Mouse (Mus musculus): ENCODE data around the gene Gdf1.

Gene Gdf1

GRCm38 (mm10) chr8:70329124-70329834, at the start of gene Gdf1:
Gene Gdf1, plus strand, starts transcription at chr8:70329817.
- in situ Hi-C loops (cut with MboI; ENCODE audit: low pct_unique_long_range_greater_than_20kb in 1 of 2, low sequenced_read_pairs in 2 of 2, unreplicated experiment in 1 of 2): no loop called here

- in situ Hi-C loops (cut with MboI; ENCODE audit: low pct_unique_long_range_greater_than_20kb in 1 of 2, low sequenced_read_pairs in 2 of 2, unreplicated experiment in 1 of 2): no loop called here
Measured at GRCm38 (mm10) chr8:70281001-70281400, 48.6 kb upstream of the Gdf1 start.

- in situ Hi-C loops (cut with MboI; ENCODE audit: low pct_unique_long_range_greater_than_20kb in 1 of 2, low sequenced_read_pairs in 2 of 2, unreplicated experiment in 1 of 2): no loop called here
Measured at GRCm38 (mm10) chr8:70282603-70283135, 46.9 kb upstream of the Gdf1 start, which contains the start of gene Homer3. Gene Homer3, plus strand, starts transcription at chr8:70282827.

GRCm38 (mm10) chr8:70283136-70284077, 46.2 kb upstream of the Gdf1 start:
- in situ Hi-C loops (cut with MboI; ENCODE audit: low pct_unique_long_range_greater_than_20kb in 1 of 2, low sequenced_read_pairs in 2 of 2, unreplicated experiment in 1 of 2): no loop called here

GRCm38 (mm10) chr8:70284421-70284820, 45.2 kb upstream of the Gdf1 start:
- in situ Hi-C loops (cut with MboI; ENCODE audit: low pct_unique_long_range_greater_than_20kb in 1 of 2, low sequenced_read_pairs in 2 of 2, unreplicated experiment in 1 of 2): no loop called here

- in situ Hi-C loops (cut with MboI; ENCODE audit: low pct_unique_long_range_greater_than_20kb in 1 of 2, low sequenced_read_pairs in 2 of 2, unreplicated experiment in 1 of 2): no loop called here
Measured at GRCm38 (mm10) chr8:70285304-70285703, 44.3 kb upstream of the Gdf1 start.

- in situ Hi-C loops (cut with MboI; ENCODE audit: low pct_unique_long_range_greater_than_20kb in 1 of 2, low sequenced_read_pairs in 2 of 2, unreplicated experiment in 1 of 2): no loop called here
Measured at GRCm38 (mm10) chr8:70286737-70287136, 42.9 kb upstream of the Gdf1 start.

- in situ Hi-C loops (cut with MboI; ENCODE audit: low pct_unique_long_range_greater_than_20kb in 1 of 2, low sequenced_read_pairs in 2 of 2, unreplicated experiment in 1 of 2): no loop called here
Measured at GRCm38 (mm10) chr8:70293988-70294405, 35.6 kb upstream of the Gdf1 start.

GRCm38 (mm10) chr8:70300881-70301280, 28.7 kb upstream of the Gdf1 start:
- in situ Hi-C loops (cut with MboI; ENCODE audit: low pct_unique_long_range_greater_than_20kb in 1 of 2, low sequenced_read_pairs in 2 of 2, unreplicated experiment in 1 of 2): no loop called here

- in situ Hi-C loops (cut with MboI; ENCODE audit: low pct_unique_long_range_greater_than_20kb in 1 of 2, low sequenced_read_pairs in 2 of 2, unreplicated experiment in 1 of 2): no loop called here
Measured at GRCm38 (mm10) chr8:70302358-70302890, 27.2 kb upstream of the Gdf1 start, which contains the start of the genes Ddx49 and Cope. Gene Ddx49, minus strand, starts transcription at chr8:70302489. Gene Cope, plus strand, starts transcription at chr8:70302518.

GRCm38 (mm10) chr8:70302901-70303300, 26.7 kb upstream of the Gdf1 start:
- in situ Hi-C loops (cut with MboI; ENCODE audit: low pct_unique_long_range_greater_than_20kb in 1 of 2, low sequenced_read_pairs in 2 of 2, unreplicated experiment in 1 of 2): no loop called here

GRCm38 (mm10) chr8:70309311-70309710, 20.3 kb upstream of the Gdf1 start:
- in situ Hi-C loops (cut with MboI; ENCODE audit: low pct_unique_long_range_greater_than_20kb in 1 of 2, low sequenced_read_pairs in 2 of 2, unreplicated experiment in 1 of 2): no loop called here

GRCm38 (mm10) chr8:70313399-70313798, 16.2 kb upstream of the Gdf1 start:
- in situ Hi-C loops (cut with MboI; ENCODE audit: low pct_unique_long_range_greater_than_20kb in 1 of 2, low sequenced_read_pairs in 2 of 2, unreplicated experiment in 1 of 2): no loop called here

GRCm38 (mm10) chr8:70315624-70316510, 13.8 kb upstream of the Gdf1 start, which contains the start of gene Cers1:
Gene Cers1, plus strand, starts transcription at chr8:70315775.
- in situ Hi-C loops (cut with MboI; ENCODE audit: low pct_unique_long_range_greater_than_20kb in 1 of 2, low sequenced_read_pairs in 2 of 2, unreplicated experiment in 1 of 2): no loop called here

- in situ Hi-C loops (cut with MboI; ENCODE audit: low pct_unique_long_range_greater_than_20kb in 1 of 2, low sequenced_read_pairs in 2 of 2, unreplicated experiment in 1 of 2): no loop called here
Measured at GRCm38 (mm10) chr8:70316511-70317504, 12.8 kb upstream of the Gdf1 start.

GRCm38 (mm10) chr8:70317872-70318271, 11.7 kb upstream of the Gdf1 start:
- in situ Hi-C loops (cut with MboI; ENCODE audit: low pct_unique_long_range_greater_than_20kb in 1 of 2, low sequenced_read_pairs in 2 of 2, unreplicated experiment in 1 of 2): no loop called here

GRCm38 (mm10) chr8:70323716-70324115, 5.9 kb upstream of the Gdf1 start:
- in situ Hi-C loops (cut with MboI; ENCODE audit: low pct_unique_long_range_greater_than_20kb in 1 of 2, low sequenced_read_pairs in 2 of 2, unreplicated experiment in 1 of 2): no loop called here
